Comparison of ENCODE assay signal across 19 mouse cellular contexts in genomic region chr7:6814971-6815370, GRCm38 (mm10).
DNase-seq lines count a peak whose midpoint lies in the region; ATAC-seq lines count a peak whose summit lies in the region.
"Had no signal": no experiment of that assay in that cellular context is flagged by ENCODE, and none has a peak within 500 bp of the region (broad histone marks: within the 10 kb centered on the region; RNA-seq: fewer than 3 reads in every experiment).

No protein-coding gene starts in this region.

- H3K9ac ChIP-seq in kidney, embryonic 15.5 days: no peak overlapping the region
- H3K9ac ChIP-seq in embryonic facial prominence, embryonic 13.5 days: no peak overlapping the region
- no peak overlapping the region for H3K9ac ChIP-seq in limb, embryonic 12.5 days (replicated peaks)
- H3K9ac ChIP-seq: heart, embryonic 12.5 days; liver, postnatal 0 days; midbrain, embryonic 13.5 days had no signal

- H3K9me3 ChIP-seq in kidney, embryonic 15.5 days (replicated peaks): no peaks in the 10 kb centered on the region
- H3K9me3 ChIP-seq in embryonic facial prominence, embryonic 10.5 days: no peaks in the 10 kb centered on the region
- no peaks in the 10 kb centered on the region for H3K9me3 ChIP-seq in embryonic facial prominence, embryonic 13.5 days
- H3K9me3 ChIP-seq in limb, embryonic 12.5 days: no peaks in the 10 kb centered on the region
- H3K9me3 ChIP-seq: heart, embryonic 12.5 days; midbrain, embryonic 13.5 days had no signal

- no peaks in the 10 kb centered on the region for H3K27me3 ChIP-seq in kidney, embryonic 15.5 days
- no peaks in the 10 kb centered on the region for H3K27me3 ChIP-seq in embryonic facial prominence, embryonic 10.5 days (replicated peaks; ENCODE audit: low read depth, poor library complexity, severe bottlenecking)
- H3K27me3 ChIP-seq in embryonic facial prominence, embryonic 13.5 days: no peaks in the 10 kb centered on the region
- H3K27me3 ChIP-seq in limb, embryonic 12.5 days: no peaks in the 10 kb centered on the region
- H3K27me3 ChIP-seq: heart, embryonic 12.5 days; midbrain, embryonic 13.5 days had no signal

- no peak for DNase-seq in kidney, postnatal 36 days
- peak; percentile 30 for DNase-seq in embryonic facial prominence, embryonic 10.5 days (ENCODE audit: low spot score)
- DNase-seq in urinary bladder, postnatal 36 days (ENCODE audit: low spot score in 2 of 2): no peak
- no peak for DNase-seq in right cerebral cortex, postnatal 10 days (ENCODE audit: low spot score in 2 of 2)
- DNase-seq: adrenal gland, postnatal 14 days; cerebellum, adult 8-10 months; gastrocnemius, postnatal 36 days; kidney, postnatal 4 days; left cerebral cortex, postnatal 4 days; liver, postnatal 0 days; lung, postnatal 4 days; right cerebral cortex, postnatal 25 days had no signal

- peak overlapping the region; percentile 37 for H3K27ac ChIP-seq in kidney, embryonic 15.5 days
- H3K27ac ChIP-seq in embryonic facial prominence, embryonic 10.5 days (replicated peaks): peak overlapping the region; percentile 72; the same call in 1 of the 2 replicates
- H3K27ac ChIP-seq in embryonic facial prominence, embryonic 13.5 days: peak overlapping the region; percentile 81
- H3K27ac ChIP-seq in limb, embryonic 12.5 days: peak overlapping the region; percentile 62
- H3K27ac ChIP-seq: midbrain, embryonic 13.5 days had no signal

- 0 out of 2 replicates have a peak, but pooled peaks have one; percentile 30 for ATAC-seq in kidney, embryonic 15.5 days (replicated peaks; ENCODE audit: low FRiP score)
- no peak for ATAC-seq in embryonic facial prominence, embryonic 13.5 days (ENCODE audit: insufficient number of reproducible peaks, insufficient read depth, low FRiP score, low TSS enrichment, low read depth)
- no peak for ATAC-seq in limb, embryonic 12.5 days (ENCODE audit: insufficient number of reproducible peaks, insufficient read depth, low FRiP score, low TSS enrichment, low read depth)
- ATAC-seq: CD4-positive, CD25-positive, alpha-beta regulatory T cell, adult 4 months; inflammation-experienced regulatory T-cells, adult 6 months; liver, postnatal 0 days; midbrain, embryonic 13.5 days had no signal

- H3K36me3 ChIP-seq in kidney, embryonic 15.5 days: no peaks in the 10 kb centered on the region
- no peaks in the 10 kb centered on the region for H3K36me3 ChIP-seq in embryonic facial prominence, embryonic 10.5 days (replicated peaks)
- H3K36me3 ChIP-seq in embryonic facial prominence, embryonic 13.5 days: no peaks in the 10 kb centered on the region
- H3K36me3 ChIP-seq in limb, embryonic 12.5 days: no peaks in the 10 kb centered on the region
- H3K36me3 ChIP-seq: heart, embryonic 12.5 days; midbrain, embryonic 13.5 days had no signal

- 44% methylated on average over 8 of the region's 8 CpGs for WGBS in kidney, embryonic 15.5 days
- 31% methylated on average over 8 of the region's 8 CpGs for WGBS in embryonic facial prominence, embryonic 10.5 days
- whole genome bisulfite sequencing in embryonic facial prominence, embryonic 13.5 days: 28% methylated on average over 8 of the region's 8 CpGs
- 26% methylated on average over 8 of the region's 8 CpGs for WGBS in limb, embryonic 12.5 days

- 0 out of 2 replicates have a peak, but pooled peaks cover 3% of the 10 kb centered on the region for H3K4me1 ChIP-seq in kidney, embryonic 15.5 days
- peaks cover 34% of the 10 kb centered on the region for H3K4me1 ChIP-seq in embryonic facial prominence, embryonic 10.5 days
- H3K4me1 ChIP-seq in embryonic facial prominence, embryonic 13.5 days: peaks cover 22% of the 10 kb centered on the region; the same call in 1 of the 2 replicates
- peaks cover 17% of the 10 kb centered on the region; the same call in 1 of the 2 replicates for H3K4me1 ChIP-seq in limb, embryonic 12.5 days (replicated peaks)
- H3K4me1 ChIP-seq: heart, embryonic 12.5 days had no signal

- H3K4me2 ChIP-seq in kidney, embryonic 15.5 days: no peak overlapping the region
- H3K4me2 ChIP-seq in embryonic facial prominence, embryonic 13.5 days: no peak overlapping the region
- no peak overlapping the region for H3K4me2 ChIP-seq in limb, embryonic 12.5 days
- H3K4me2 ChIP-seq: heart, embryonic 12.5 days; midbrain, embryonic 13.5 days had no signal

- no peak overlapping the region for H3K4me3 ChIP-seq in kidney, embryonic 15.5 days (replicated peaks)
- no peak overlapping the region for H3K4me3 ChIP-seq in embryonic facial prominence, embryonic 10.5 days
- H3K4me3 ChIP-seq in embryonic facial prominence, embryonic 13.5 days: no peak overlapping the region
- no peak overlapping the region for H3K4me3 ChIP-seq in limb, embryonic 12.5 days (replicated peaks)
- H3K4me3 ChIP-seq: heart, embryonic 12.5 days; midbrain, embryonic 13.5 days had no signal
